Mouse (Mus musculus) ES-E14 (cell line): ENCODE results near the gene Slc25a13. TPM values are rescaled to one million over a fixed set of nuclear protein-coding genes. Genes with fewer than 3 reads are reported as not detected.

Source experiments
- DNase-seq: peaks from one replicate; pipeline ENCODE4 v3.0.0-alpha.2; 2013; ENCODE audit warnings: low read depth, low spot score
- H3K27ac ChIP-seq: 2 replicates; pipeline ENCODE4 v1.5.1; 2012; ENCODE audit warnings: low read depth, mild to moderate bottlenecking, low read length, moderate library complexity, mixed read lengths; ENCODE audit not compliant: poor library complexity, insufficient read depth, severe bottlenecking
- H3K36me3 ChIP-seq: 2 replicates; pipeline ENCODE4 v1.6.1; 2012; ENCODE audit warnings: mild to moderate bottlenecking, low read length, moderate library complexity, mixed read lengths; ENCODE audit not compliant: control insufficient read depth, poor library complexity, insufficient read depth, severe bottlenecking
- H3K4me1 ChIP-seq, 2 experiments: fragments of 150-350 bp in 1 of 2; sonication (generic) in 1 of 2; 2 replicates each; pipeline ENCODE4 v1.6.1; 2012; ENCODE audit warnings: low read length in 2 of 2, mild to moderate bottlenecking in 1 of 2, mixed read lengths in 1 of 2; ENCODE audit not compliant: control insufficient read depth in 2 of 2, insufficient read depth in 2 of 2, poor library complexity in 1 of 2
- H3K4me3 ChIP-seq, 2 experiments: fragments of 150-350 bp in 1 of 2; sonication (generic) in 1 of 2; 2 replicates each; pipeline ENCODE4 v1.5.1; 2012; ENCODE audit warnings: low read length in 2 of 2, low read depth in 1 of 2, mild to moderate bottlenecking in 1 of 2, mixed read lengths in 1 of 2; ENCODE audit not compliant: insufficient read depth in 1 of 2, poor library complexity in 1 of 2, severe bottlenecking in 1 of 2
- H3K9ac ChIP-seq: 2 replicates; pipeline ENCODE4 v1.6.1; 2012; ENCODE audit warnings: low read depth, mild to moderate bottlenecking, low read length, mixed read lengths; ENCODE audit not compliant: poor library complexity, insufficient read depth, severe bottlenecking
- H3K9me3 ChIP-seq: fragments of 150-350 bp; sonication (generic); 2 replicates; pipeline ENCODE4 v1.6.1; 2012; ENCODE audit warnings: low read depth, mild to moderate bottlenecking, low read length; ENCODE audit not compliant: control insufficient read depth, insufficient read depth
- CHD2 ChIP-seq: IDR thresholded peaks from 2 replicates; pipeline ENCODE4 v1.6.1; 2014; ENCODE audit warnings: mild to moderate bottlenecking, low read depth, low read length, inconsistent platforms
- HCFC1 ChIP-seq: IDR thresholded peaks from 2 replicates; pipeline ENCODE4 v1.6.1; 2012; ENCODE audit warnings: low read length, inconsistent platforms, borderline replicate concordance; ENCODE audit not compliant: insufficient read depth
- MAFK ChIP-seq: IDR thresholded peaks from 2 replicates; pipeline ENCODE4 v1.6.1; 2014; ENCODE audit warnings: mild to moderate bottlenecking, low read depth, low read length, inconsistent platforms; ENCODE audit not compliant: insufficient read depth
- ZC3H11A ChIP-seq: IDR thresholded peaks from 2 replicates; pipeline ENCODE4 v1.6.1; 2012; ENCODE audit warnings: low read depth, mild to moderate bottlenecking, inconsistent platforms, low read length, borderline replicate concordance
- ZNF384 ChIP-seq: IDR thresholded peaks from 2 replicates; pipeline ENCODE4 v1.6.1; 2012; ENCODE audit warnings: low read depth, low read length, inconsistent platforms
- in situ Hi-C, 2 experiments: fragments of 600-800 bp; cut with MboI; formaldehyde crosslinking; loops; one replicate each; pipeline ENCODE4 v1.15.1; 2025; ENCODE audit warnings: low sequenced_read_pairs in 2 of 2, inconsistent platforms in 1 of 2; ENCODE audit not compliant: unreplicated experiment in 2 of 2
- total RNA-seq: library from RNA; depleted of rRNA; stranded (reverse); fragments of 300-350 nt; gene quantifications from 2 replicates; pipeline ENCODE4 v1.2.3, GENCODE M21; 2012

Slc25a13 gene
- total RNA-seq, 1 experiment, result 53.5 TPM

DNA sequence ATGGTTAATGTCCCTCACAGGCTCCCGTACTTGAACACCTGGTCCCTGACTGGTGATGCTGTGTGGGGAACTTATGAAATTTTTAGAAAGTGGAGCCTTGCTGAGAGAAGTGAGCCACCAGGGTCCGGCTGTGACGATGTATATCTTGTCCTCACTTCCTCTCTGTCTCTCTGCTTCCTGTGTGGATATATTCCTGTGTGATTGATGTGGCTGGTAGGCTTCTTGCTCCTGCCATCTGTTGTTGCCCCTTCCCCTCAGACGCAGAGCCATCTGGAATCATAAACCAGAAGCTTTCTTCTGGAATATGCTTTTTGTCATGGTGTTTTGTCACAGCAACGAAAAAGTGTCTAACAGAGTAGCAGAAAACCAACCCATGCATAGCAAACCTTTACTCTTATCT, 84.9 kb downstream of the Slc25a13 start:
- no peak overlapping the region for H3K4me3 ChIP-seq
- no peak overlapping the region for H3K9ac ChIP-seq
- in situ Hi-C loops, result no loop called here
- H3K36me3 ChIP-seq, result peaks cover 12% of the 10 kb centered on the region
- H3K9me3 ChIP-seq, result no peaks in the 10 kb centered on the region
- peaks cover 0 to 2% of the 10 kb centered on the region in 2 experiments; a peak in 1 of 4 replicates for H3K4me1 ChIP-seq
- H3K27ac ChIP-seq, result no peak overlapping the region
- no peak for DNase-seq
- TF ChIP-seq CHD2 (no peak), HCFC1 (no peak), MAFK (no peak), ZC3H11A (no peak), ZNF384 (no peak)

DNA sequence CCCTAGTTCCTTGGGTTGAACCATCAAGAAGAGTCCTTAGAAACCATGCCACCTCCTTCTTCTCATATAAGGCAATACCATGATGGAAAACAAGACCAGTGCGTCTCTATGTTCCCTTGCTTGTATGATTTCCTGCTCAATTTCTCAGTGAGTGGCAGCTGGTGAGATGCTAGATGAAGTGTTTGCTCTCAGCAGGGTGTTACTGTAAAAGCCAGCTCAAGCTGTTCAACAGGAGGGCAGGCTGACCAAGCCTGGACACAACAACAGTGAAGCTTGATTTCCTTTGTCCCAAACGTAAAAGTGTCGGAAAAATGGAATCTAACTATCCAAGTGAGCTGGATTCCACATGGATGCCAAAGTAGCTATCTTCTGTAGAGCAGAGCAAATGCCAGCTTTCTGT, 91.4 kb downstream of the Slc25a13 start:
- H3K4me1 ChIP-seq, result no peaks in the 10 kb centered on the region
- no peaks in the 10 kb centered on the region for H3K9me3 ChIP-seq
- TF ChIP-seq CHD2 (no peak), ZC3H11A (no peak), HCFC1 (no peak), ZNF384 (no peak), MAFK (no peak)
- H3K9ac ChIP-seq, result no peak overlapping the region
- H3K4me3 ChIP-seq, result no peak overlapping the region
- H3K27ac ChIP-seq, result no peak overlapping the region
- no peak for DNase-seq
- H3K36me3 ChIP-seq, result peaks cover 13% of the 10 kb centered on the region
- in situ Hi-C loops, result no loop called here

DNA sequence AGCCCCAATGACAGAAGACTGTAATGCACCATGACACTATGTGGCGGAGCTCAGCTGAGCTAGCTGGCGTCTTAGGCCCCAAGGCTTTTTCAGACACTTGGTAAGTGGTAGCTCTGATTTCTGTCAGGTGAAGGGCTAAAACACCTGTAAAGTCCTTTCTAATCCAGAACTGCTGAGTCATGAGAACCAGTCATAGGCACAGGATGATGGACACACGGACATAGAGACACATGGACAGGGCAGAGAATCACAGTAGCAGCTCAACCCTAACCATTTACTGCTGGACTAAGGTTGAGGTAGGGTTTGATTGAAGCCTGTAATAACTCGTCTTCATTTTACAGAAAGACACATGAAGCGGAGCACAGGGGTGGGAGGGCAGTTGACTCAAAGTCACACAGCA, 95.1 kb downstream of the Slc25a13 start:
- no peak for DNase-seq
- Histone ChIP-seq H3K27ac (no peak overlapping the region), H3K9ac (no peak overlapping the region), H3K4me3 (no peak overlapping the region), H3K36me3 (peaks cover 2% of the 10 kb centered on the region; the same call in 1 of the 2 replicates), H3K4me1 (no peaks in the 10 kb centered on the region), H3K9me3 (no peaks in the 10 kb centered on the region)
- in situ Hi-C loops, result no loop called here
- no peak for TF ChIP-seq HCFC1
- peak; percentile 68 for TF ChIP-seq MAFK

DNA sequence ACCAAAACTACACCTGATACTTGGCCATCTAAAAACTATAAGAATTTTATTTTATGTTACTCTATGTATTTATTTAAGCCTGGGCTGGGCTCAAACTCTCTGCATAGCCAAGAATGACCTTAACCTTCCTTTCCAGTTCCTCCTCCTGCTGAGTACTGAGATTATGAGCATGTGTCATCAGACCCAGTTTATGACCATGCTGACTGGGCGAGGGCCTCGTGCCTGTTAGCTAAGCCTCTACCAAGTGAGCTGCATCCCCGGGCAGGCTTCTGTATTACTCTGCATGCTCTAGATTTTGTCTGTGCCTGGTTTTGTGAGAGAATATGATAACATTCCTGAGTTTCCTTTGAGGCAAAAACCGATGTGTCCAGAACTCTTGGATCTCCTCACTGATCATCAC, 96.1 kb downstream of the Slc25a13 start:
- no peaks in the 10 kb centered on the region for H3K9me3 ChIP-seq
- TF ChIP-seq ZC3H11A (no peak), MAFK (no peak), ZNF384 (no peak), CHD2 (no peak), HCFC1 (no peak)
- no peak overlapping the region for H3K27ac ChIP-seq
- no peak for DNase-seq
- in situ Hi-C loops, result no loop called here
- peaks cover 6% of the 10 kb centered on the region for H3K36me3 ChIP-seq
- H3K4me1 ChIP-seq, result peaks cover 0 to 4% of the 10 kb centered on the region in 2 experiments; a peak in 1 of 4 replicates
- H3K9ac ChIP-seq, result no peak overlapping the region
- no peak overlapping the region for H3K4me3 ChIP-seq

DNA sequence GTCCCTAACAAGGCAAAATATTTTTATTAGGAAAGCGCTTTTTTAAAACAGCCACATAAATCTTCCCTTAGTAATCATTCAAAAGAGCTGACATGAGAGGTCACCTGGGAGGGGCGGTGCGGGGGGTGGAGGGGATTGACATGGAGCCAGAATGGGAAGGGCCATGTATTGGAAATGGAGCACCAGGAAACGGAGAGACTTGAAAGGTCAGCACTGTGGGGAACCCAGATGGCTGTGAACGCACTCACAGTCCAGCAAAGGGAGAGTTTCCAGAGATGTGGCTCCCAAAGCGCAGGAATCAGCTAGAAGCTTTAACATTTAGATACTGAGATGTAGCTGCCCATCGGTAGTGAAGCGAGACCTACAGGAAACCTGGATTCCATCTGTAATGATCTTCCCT, 101.2 kb downstream of the Slc25a13 start:
- in situ Hi-C loops, result no loop called here
- Histone ChIP-seq H3K9ac (0 out of 2 replicates have a peak overlapping the region, but pooled peaks have one; percentile 32), H3K4me3 (no peak overlapping the region), H3K27ac (no peak overlapping the region), H3K4me1 (peaks cover 0 to 20% of the 10 kb centered on the region in 2 experiments; a peak in 3 of 4 replicates), H3K9me3 (no peaks in the 10 kb centered on the region), H3K36me3 (peaks cover 14% of the 10 kb centered on the region)
- DNase-seq, result no peak
- no peak for TF ChIP-seq MAFK
- no peak for TF ChIP-seq ZNF384
- no peak for TF ChIP-seq ZC3H11A
- TF ChIP-seq HCFC1, result no peak
- no peak for TF ChIP-seq CHD2
